Mouse (Mus musculus) MEL (cell line): ENCODE results near the gene Vps37d.

Source experiments
- BHLHE40 ChIP-seq: IDR thresholded peaks from 2 replicates; pipeline ENCODE4 v1.6.1; 2012; ENCODE audit warnings: low read depth, mild to moderate bottlenecking, inconsistent platforms, low read length, improper control_type of control experiment, borderline replicate concordance
- CTCF ChIP-seq, 3 experiments: IDR thresholded peaks in 2 of 3; conservative IDR thresholded peaks in 1 of 3; 2 replicates each; pipeline ENCODE4 v1.5.1; 2011 to 2012; ENCODE audit warnings: low read length in 3 of 3, low read depth in 2 of 3, mild to moderate bottlenecking in 2 of 3, improper control_type of control experiment in 1 of 3, inconsistent platforms in 1 of 3, mixed read lengths in 1 of 3, moderate library complexity in 1 of 3; ENCODE audit not compliant: control insufficient read depth in 1 of 3, insufficient read depth in 1 of 3, poor library complexity in 1 of 3, severe bottlenecking in 1 of 3
- EP300 ChIP-seq, 2 experiments: IDR thresholded peaks; 2 replicates each; pipeline ENCODE4 v1.6.1; 2011; ENCODE audit warnings: improper control_type of control experiment in 2 of 2, low read length in 2 of 2, low read depth in 1 of 2, mild to moderate bottlenecking in 1 of 2
- MAFK ChIP-seq: IDR thresholded peaks from 2 replicates; pipeline ENCODE4 v1.6.1; 2011; ENCODE audit warnings: low read depth, mild to moderate bottlenecking, low read length, improper control_type of control experiment, borderline replicate concordance
- MAX ChIP-seq: IDR thresholded peaks from 2 replicates; pipeline ENCODE4 v1.6.1; 2011; ENCODE audit warnings: low read length, improper control_type of control experiment
- POLR2A ChIP-seq, 2 experiments: IDR thresholded peaks; 2 replicates each; pipeline ENCODE4 v1.6.1; 2011 to 2012; ENCODE audit warnings: low read length in 2 of 2, mild to moderate bottlenecking in 2 of 2, control low read depth in 1 of 2, improper control_type of control experiment in 1 of 2, low read depth in 1 of 2, moderate library complexity in 1 of 2; ENCODE audit not compliant: control insufficient read depth in 1 of 2, insufficient read depth in 1 of 2, poor library complexity in 1 of 2
- POLR2AphosphoS2 ChIP-seq: IDR thresholded peaks from 2 replicates; pipeline ENCODE4 v1.6.1; 2011; ENCODE audit warnings: low read length, improper control_type of control experiment
- ZMIZ1 ChIP-seq: IDR thresholded peaks from 2 replicates; pipeline ENCODE4 v1.6.1; 2012; ENCODE audit warnings: low read depth, mild to moderate bottlenecking, inconsistent platforms, low read length, improper control_type of control experiment, moderate library complexity
- ZNF384 ChIP-seq: IDR thresholded peaks from 2 replicates; pipeline ENCODE4 v1.6.1; 2012; ENCODE audit warnings: low read depth, mild to moderate bottlenecking, inconsistent platforms, low read length, improper control_type of control experiment

GRCm38 (mm10) chr5:135023344-135024173 lies 54.5 kb downstream of the Vps37d start, which contains the start of gene Stx1a:
- TF ChIP-seq EP300 (IDR thresholded peaks at IDR 0.05; ENCODE audit: low read depth in 1 of 2, low read length in 2 of 2) (no peak), ZNF384 (no peak), BHLHE40 (no peak), POLR2A (IDR thresholded peaks at IDR 0.05; ENCODE audit: control insufficient read depth in 1 of 2, insufficient read depth in 1 of 2, low read depth in 1 of 2, low read length in 2 of 2, poor library complexity in 1 of 2) (peak; percentile 76 to 81), MAFK (no peak), POLR2AphosphoS2 (peak; percentile 78; the same call in 1 of the 2 replicates), ZMIZ1 (no peak), MAX (peak; percentile 33; the same call in 1 of the 2 replicates), CTCF (IDR thresholded peaks at IDR 0.05 in 2 of 3, conservative IDR thresholded peaks at IDR 0.05 in 1 of 3; ENCODE audit: control insufficient read depth in 1 of 3, insufficient read depth in 1 of 3, low read depth in 2 of 3, low read length in 3 of 3, poor library complexity in 1 of 3, severe bottlenecking in 1 of 3) (no peak)
